Mouse (Mus musculus) ES-Bruce4 (cell line): ENCODE measurements around the gene Lpin2. TPM values are rescaled to one million over a fixed set of nuclear protein-coding genes. Genes with fewer than 3 reads are reported as not detected.

Experiments
- H3K27ac ChIP-seq: 2 replicates; pipeline ENCODE4 v1.5.1; 2012; ENCODE audit warnings: low read length, inconsistent platforms; ENCODE audit not compliant: insufficient read depth
- H3K27me3 ChIP-seq: 2 replicates; pipeline ENCODE4 v1.6.1; 2012; ENCODE audit warnings: mild to moderate bottlenecking, low read length, inconsistent platforms; ENCODE audit not compliant: control insufficient read depth, poor library complexity, insufficient read depth, severe bottlenecking
- H3K36me3 ChIP-seq: 2 replicates; pipeline ENCODE4 v1.6.1; 2012; ENCODE audit warnings: inconsistent platforms, mild to moderate bottlenecking, low read length, moderate library complexity; ENCODE audit not compliant: control insufficient read depth, poor library complexity, insufficient read depth, severe bottlenecking
- H3K4me1 ChIP-seq: one replicate; pipeline ENCODE4 v1.8.1; 2011; ENCODE audit warnings: low read length; ENCODE audit not compliant: control insufficient read depth, insufficient read depth
- H3K4me3 ChIP-seq: 2 replicates; pipeline ENCODE4 v1.5.1; 2011; ENCODE audit warnings: low read depth, mild to moderate bottlenecking, low read length
- H3K9ac ChIP-seq: 2 replicates; pipeline ENCODE4 v1.6.1; 2012; ENCODE audit warnings: low read depth, mild to moderate bottlenecking, inconsistent platforms; ENCODE audit not compliant: poor library complexity, severe bottlenecking
- H3K9me3 ChIP-seq: replicated peaks from 2 replicates; pipeline ENCODE4 v1.6.1; 2012; ENCODE audit warnings: mild to moderate bottlenecking, low read length, inconsistent platforms; ENCODE audit not compliant: control insufficient read depth, poor library complexity, insufficient read depth, severe bottlenecking
- CTCF ChIP-seq: IDR thresholded peaks from one replicate; pipeline ENCODE4 v1.8.1; 2011; ENCODE audit warnings: low read depth, low read length
- EP300 ChIP-seq: IDR thresholded peaks from 2 replicates; pipeline ENCODE4 v1.6.1; 2011; ENCODE audit warnings: low read depth, low read length; ENCODE audit not compliant: insufficient read depth
- POLR2A ChIP-seq: IDR thresholded peaks from one replicate; pipeline ENCODE4 v1.8.1; 2011; ENCODE audit warnings: low read length; ENCODE audit not compliant: insufficient read depth
- polyA plus RNA-seq: library from polyadenylated mRNA; stranded (reverse); fragments of >200 nt; gene quantifications from 2 replicates; pipeline ENCODE4 v1.2.4, GENCODE M21; 2011; ENCODE audit warnings: low read depth; ENCODE audit not compliant: missing spikeins, insufficient read depth, insufficient read length

Gene Lpin2
- polyA plus RNA-seq, 1 experiment = 19.2 TPM

- Histone ChIP-seq H3K9ac (no peak overlapping the region), H3K27me3 (no peaks in the 10 kb centered on the region), H3K9me3 (no peaks in the 10 kb centered on the region), H3K4me3 (no peak overlapping the region), H3K4me1 (no peaks in the 10 kb centered on the region), H3K27ac (no peak overlapping the region), H3K36me3 (0 out of 2 replicates have a peak, but pooled peaks cover 3% of the 10 kb centered on the region)
- TF ChIP-seq EP300 = no peak
These were observed 56.1 kb downstream of the Lpin2 start for GRCm38 (mm10) chr17:71238494-71238893.

GRCm38 (mm10) chr17:71240811-71241210 lies 58.5 kb downstream of the Lpin2 start:
- Histone ChIP-seq H3K4me1 (no peaks in the 10 kb centered on the region), H3K27me3 (no peaks in the 10 kb centered on the region), H3K36me3 (0 out of 2 replicates have a peak, but pooled peaks cover 3% of the 10 kb centered on the region), H3K27ac (no peak overlapping the region), H3K4me3 (no peak overlapping the region), H3K9me3 (no peaks in the 10 kb centered on the region), H3K9ac (no peak overlapping the region)
- TF ChIP-seq CTCF (no peak), EP300 (no peak), POLR2A (no peak)

- Histone ChIP-seq H3K9me3 (no peaks in the 10 kb centered on the region), H3K9ac (no peak overlapping the region), H3K27me3 (no peaks in the 10 kb centered on the region), H3K4me3 (no peak overlapping the region), H3K27ac (no peak overlapping the region), H3K4me1 (no peaks in the 10 kb centered on the region), H3K36me3 (0 out of 2 replicates have a peak, but pooled peaks cover 3% of the 10 kb centered on the region)
- TF ChIP-seq EP300 (no peak), CTCF (no peak), POLR2A (no peak)
These were observed 60.3 kb downstream of the Lpin2 start for GRCm38 (mm10) chr17:71242666-71243065.

- Histone ChIP-seq H3K4me3 (no peak overlapping the region), H3K27me3 (no peaks in the 10 kb centered on the region), H3K9me3 (no peaks in the 10 kb centered on the region), H3K9ac (no peak overlapping the region), H3K27ac (no peak overlapping the region), H3K36me3 (no peaks in the 10 kb centered on the region), H3K4me1 (no peaks in the 10 kb centered on the region)
- TF ChIP-seq CTCF (no peak), POLR2A (no peak), EP300 (no peak)
These were observed 62.8 kb downstream of the Lpin2 start for GRCm38 (mm10) chr17:71245133-71245532.

GRCm38 (mm10) chr17:71246022-71246421 lies 63.7 kb downstream of the Lpin2 start:
- H3K4me3 ChIP-seq = no peak overlapping the region
- H3K9ac ChIP-seq = no peak overlapping the region
- H3K9me3 ChIP-seq = no peaks in the 10 kb centered on the region
- no peak overlapping the region for H3K27ac ChIP-seq
- no peaks in the 10 kb centered on the region for H3K27me3 ChIP-seq
- H3K4me1 ChIP-seq = no peaks in the 10 kb centered on the region
- no peaks in the 10 kb centered on the region for H3K36me3 ChIP-seq
- TF ChIP-seq EP300 = no peak
- no peak for TF ChIP-seq POLR2A
- no peak for TF ChIP-seq CTCF

GRCm38 (mm10) chr17:71248963-71249362 lies 66.6 kb downstream of the Lpin2 start:
- Histone ChIP-seq H3K4me1 (no peaks in the 10 kb centered on the region), H3K9ac (no peak overlapping the region), H3K4me3 (no peak overlapping the region), H3K36me3 (no peaks in the 10 kb centered on the region), H3K9me3 (no peaks in the 10 kb centered on the region), H3K27ac (no peak overlapping the region), H3K27me3 (no peaks in the 10 kb centered on the region)
- TF ChIP-seq CTCF = no peak
- no peak for TF ChIP-seq POLR2A
- no peak for TF ChIP-seq EP300
